Mouse (Mus musculus) myocyte (in vitro differentiated cells): ENCODE measurements around the gene Cacna1e.

Experiments used
- MAX ChIP-seq: IDR thresholded peaks from one replicate; pipeline ENCODE4 v1.6.1; 2011; ENCODE audit warnings: low read depth, mild to moderate bottlenecking, control low read depth
- MYOG ChIP-seq, 3 experiments: IDR thresholded peaks; one replicate each; pipeline ENCODE4 v1.6.1; 2011; ENCODE audit warnings: control low read depth in 2 of 3, low read depth in 2 of 3, mild to moderate bottlenecking in 2 of 3; ENCODE audit not compliant: insufficient read length in 2 of 3, control insufficient read depth in 1 of 3, insufficient read depth in 1 of 3
- POLR2A ChIP-seq: IDR thresholded peaks from one replicate; pipeline ENCODE4 v1.6.1; 2011; ENCODE audit warnings: low read depth, mild to moderate bottlenecking, control low read depth, moderate library complexity; ENCODE audit not compliant: insufficient read length
- POLR2AphosphoS2 ChIP-seq: IDR thresholded peaks from one replicate; pipeline ENCODE4 v1.6.1; 2011; ENCODE audit warnings: low read depth, control low read depth; ENCODE audit not compliant: insufficient read length
- TCF12 ChIP-seq: IDR thresholded peaks from one replicate; pipeline ENCODE4 v1.6.1; 2011; ENCODE audit warnings: mild to moderate bottlenecking, control low read depth; ENCODE audit not compliant: poor library complexity, insufficient read depth, severe bottlenecking

DNA sequence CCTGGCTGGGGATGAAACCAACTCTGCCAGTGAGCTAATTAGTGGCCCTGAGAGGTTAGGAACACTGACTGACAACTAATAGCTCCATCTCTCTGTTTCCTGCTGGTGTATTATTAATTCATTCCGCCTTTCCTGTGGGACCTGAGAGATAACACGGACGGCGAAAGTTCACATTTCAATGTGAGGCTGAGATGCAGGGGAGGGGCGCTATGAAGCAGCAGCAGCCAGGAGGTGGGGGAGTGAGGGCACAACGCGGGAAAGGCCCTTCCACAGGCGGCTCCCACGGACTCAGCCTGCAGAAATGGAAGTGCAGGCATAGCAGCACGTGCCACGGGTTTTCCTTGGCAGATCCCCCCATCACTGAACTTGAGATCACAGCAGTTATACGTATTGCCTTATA, 99.4 kb downstream of the Cacna1e start:
- no peak for TF ChIP-seq POLR2A
- TF ChIP-seq TCF12: no peak
- TF ChIP-seq MAX: no peak
- no peak for TF ChIP-seq POLR2AphosphoS2
- TF ChIP-seq MYOG (IDR thresholded peaks at IDR 0.05; ENCODE audit: control insufficient read depth in 1 of 3, insufficient read depth in 1 of 3, insufficient read length in 2 of 3, low read depth in 2 of 3): no peak
